Mouse (Mus musculus) layer of hippocampus, postnatal 10 days (tissue): ENCODE data around the gene Mfsd4a. TPM values are rescaled to one million over a fixed set of nuclear protein-coding genes. Genes with fewer than 3 reads are reported as not detected.
A peak's percentile ranks its signal among the peaks of the same experiment; 100 is the strongest.

ENCODE experiments used
- DNase-seq, 2 experiments: peaks; one replicate each; pipeline ENCODE4 v3.0.0; 2021; ENCODE audit warnings: low spot score in 2 of 2
- total RNA-seq, 2 experiments: library from RNA; stranded (reverse); gene quantifications; 2 replicates each; pipeline ENCODE4 v1.2.3; 2021

Gene Mfsd4a
- total RNA-seq, 2 experiments from 2014 or later: 32.1 to 33.6 TPM

GRCm38 (mm10) chr1:132069436-132069835, 1.6 kb upstream of the Mfsd4a start:
- DNase-seq: no peak

DNA sequence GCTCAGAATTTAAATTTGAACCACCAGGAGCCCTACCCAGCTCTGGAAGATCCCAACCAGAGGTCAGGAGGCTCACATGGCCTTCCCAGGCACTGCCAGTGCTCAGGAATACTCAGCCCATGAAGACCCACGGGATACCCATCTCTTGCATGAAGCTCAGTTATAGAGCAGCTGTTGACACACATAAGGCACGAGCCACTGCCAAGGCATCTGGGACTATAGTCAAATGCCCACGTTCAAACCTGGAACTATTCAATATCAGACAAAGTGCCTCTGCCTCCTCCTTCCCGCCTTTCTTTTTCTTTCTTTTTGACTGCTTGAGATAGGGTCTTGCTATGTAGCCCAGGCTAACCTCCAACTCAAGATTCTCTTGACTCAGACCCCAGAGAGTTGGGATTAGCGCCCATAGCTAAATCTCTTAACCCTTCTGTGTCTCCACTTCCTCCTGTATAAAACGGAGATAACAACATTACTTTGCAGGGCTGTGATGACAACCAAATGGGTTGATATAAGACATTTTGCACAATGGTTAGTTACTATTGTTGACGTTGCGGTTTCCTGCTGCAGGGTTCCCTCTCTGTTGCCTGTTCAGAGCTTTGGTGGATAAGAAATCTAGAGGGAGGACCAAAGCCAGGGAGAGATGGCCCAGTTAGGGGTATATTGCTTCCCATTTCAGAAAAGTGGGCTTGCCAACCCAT, 2.2 kb downstream of the Mfsd4a start:
- DNase-seq: peak in 1 of 2 experiments; percentile 23

- peak in 1 of 2 experiments; percentile 23 for DNase-seq
Observed at GRCm38 (mm10) chr1:132065001-132065400, 2.9 kb downstream of the Mfsd4a start.

DNA sequence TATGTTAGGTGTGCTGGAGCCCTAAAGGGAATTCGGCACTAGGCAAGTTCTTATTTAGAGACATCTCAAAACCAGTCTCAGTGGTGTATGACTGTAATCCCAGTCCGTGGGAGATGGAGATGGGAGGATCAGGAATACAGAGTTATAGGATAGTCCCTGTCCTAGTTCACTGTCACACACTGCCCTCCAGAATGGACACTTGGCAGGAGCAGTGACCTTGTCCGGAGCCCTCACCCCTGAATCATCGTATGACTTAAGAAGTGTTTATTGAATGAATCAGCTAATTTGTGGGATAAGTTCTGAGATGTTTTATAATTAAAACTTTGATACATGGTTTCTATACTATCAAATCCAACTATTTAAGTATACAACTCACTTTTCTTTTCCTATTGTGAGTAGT, 4.8 kb downstream of the Mfsd4a start:
- DNase-seq: no peak

GRCm38 (mm10) chr1:132061750-132062541, 5.9 kb downstream of the Mfsd4a start:
- no peak for DNase-seq

GRCm38 (mm10) chr1:132060036-132060769, 7.7 kb downstream of the Mfsd4a start:
- DNase-seq: no peak

DNA sequence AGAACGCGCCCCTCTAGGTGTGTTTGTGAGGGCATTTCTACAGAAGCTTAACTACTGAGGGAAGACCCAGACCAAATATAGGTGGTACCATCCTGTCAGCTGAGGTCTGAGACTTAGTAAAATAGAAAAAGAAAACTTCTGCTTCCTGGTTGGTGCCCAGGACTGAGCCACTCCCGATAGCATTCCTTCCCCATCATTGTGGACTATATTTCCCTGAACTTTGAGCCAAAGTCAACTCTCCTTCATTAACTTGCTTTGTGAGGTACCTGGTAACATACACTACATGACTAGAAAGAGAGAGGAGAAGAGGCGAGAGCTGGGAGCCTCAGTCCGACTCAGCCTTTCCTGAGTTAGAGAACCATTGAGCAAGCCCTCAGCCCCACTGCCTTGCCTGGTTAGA, 9.3 kb downstream of the Mfsd4a start:
- DNase-seq: no peak

DNA sequence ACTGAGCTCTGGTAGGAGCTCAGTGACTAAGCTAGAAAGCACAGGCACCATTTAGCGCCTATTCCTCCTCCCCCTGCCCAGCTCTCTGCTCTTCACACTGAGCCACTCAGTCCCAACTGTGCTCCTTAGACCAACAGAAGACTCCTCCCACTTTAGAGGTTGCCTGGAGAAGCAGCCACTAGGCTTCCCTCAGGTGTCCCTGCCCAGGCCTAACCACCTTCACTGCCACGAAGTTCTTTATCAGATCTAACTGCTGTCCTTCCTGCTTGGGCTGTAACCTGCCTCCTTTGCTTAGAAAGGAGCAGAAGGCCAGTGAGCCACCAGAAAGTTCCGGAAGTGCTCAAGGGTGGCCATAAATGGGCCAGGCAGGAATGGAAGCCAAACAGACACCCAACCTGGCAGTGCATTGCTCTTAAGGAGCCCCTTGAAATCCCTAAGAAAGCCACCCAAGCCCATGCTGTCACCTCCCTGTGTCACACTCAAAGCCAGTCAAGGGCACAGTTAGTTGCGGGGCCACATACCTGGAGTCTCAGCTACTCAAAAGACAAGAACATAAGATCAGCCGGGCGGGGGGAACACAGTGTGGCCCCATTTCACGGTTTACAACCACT, 12.7 kb downstream of the Mfsd4a start:
- no peak for DNase-seq

DNA sequence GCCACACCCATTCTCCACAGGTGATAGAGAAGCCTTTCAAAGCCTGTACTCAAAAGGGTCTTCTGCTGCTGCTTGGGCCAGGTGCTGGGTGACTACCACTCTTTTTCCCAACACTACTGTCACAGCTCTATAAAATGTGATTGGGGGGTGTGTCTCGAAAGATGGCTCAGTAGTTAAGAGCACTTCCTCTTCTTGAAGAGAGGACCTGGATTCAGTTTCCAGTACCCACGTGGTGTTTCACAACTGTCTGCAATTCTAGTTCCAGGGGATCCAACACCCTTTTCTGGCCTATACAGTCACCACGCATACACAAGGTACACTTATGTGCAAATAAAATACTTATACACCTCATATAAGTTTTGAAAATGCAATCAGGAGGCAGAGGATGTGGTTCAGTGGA, 13.5 kb downstream of the Mfsd4a start:
- DNase-seq: no peak

DNA sequence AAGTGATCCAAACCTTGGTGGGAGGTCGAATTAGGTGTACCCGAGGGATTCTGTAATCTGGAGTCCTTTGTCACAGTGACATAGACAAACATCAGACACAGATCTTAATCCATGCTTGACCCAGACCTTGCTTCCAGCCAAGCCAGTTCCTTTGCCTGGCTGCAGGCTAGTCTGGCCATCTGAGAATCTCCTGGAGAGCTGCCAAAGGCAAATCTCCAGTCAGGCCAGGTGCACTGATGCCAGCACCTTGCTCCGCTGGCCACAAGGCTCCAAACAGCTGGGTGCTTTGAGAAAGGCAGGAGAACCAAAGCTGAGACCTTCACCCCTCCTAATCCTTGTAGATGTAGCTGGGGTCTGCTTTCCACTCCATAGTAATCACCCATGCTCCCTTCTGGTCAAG, 16.1 kb downstream of the Mfsd4a start:
- no peak for DNase-seq

DNA sequence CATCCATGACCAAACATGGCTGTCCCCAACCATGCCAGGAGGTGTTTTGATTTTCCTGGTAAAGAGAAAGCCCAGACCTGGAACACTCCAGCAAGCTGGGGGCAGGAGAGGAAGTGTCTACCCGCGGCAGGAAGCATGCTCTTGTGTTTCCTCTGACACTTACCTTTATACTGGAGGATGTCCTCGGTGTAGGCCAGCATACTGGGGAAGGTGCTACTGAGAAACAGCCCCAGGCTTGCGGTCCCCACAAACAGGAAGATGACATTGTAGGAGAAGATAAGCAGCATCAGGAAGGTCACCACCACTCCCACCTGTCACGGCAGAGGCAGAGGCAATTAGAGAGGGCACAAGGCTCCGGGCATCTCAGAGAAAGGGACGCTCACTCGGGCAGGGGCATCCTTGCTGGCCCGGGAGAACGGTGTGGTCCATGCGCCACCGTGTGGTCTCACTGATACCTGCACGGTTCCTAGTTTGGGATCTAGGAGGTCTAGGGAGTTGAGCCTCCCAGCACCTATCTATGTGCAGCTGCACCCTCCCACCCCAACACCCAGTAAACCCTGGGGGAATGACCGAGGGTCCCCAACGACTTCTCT, 21.6 kb downstream of the Mfsd4a start:
- peak; percentile 75 to 80 for DNase-seq

DNA sequence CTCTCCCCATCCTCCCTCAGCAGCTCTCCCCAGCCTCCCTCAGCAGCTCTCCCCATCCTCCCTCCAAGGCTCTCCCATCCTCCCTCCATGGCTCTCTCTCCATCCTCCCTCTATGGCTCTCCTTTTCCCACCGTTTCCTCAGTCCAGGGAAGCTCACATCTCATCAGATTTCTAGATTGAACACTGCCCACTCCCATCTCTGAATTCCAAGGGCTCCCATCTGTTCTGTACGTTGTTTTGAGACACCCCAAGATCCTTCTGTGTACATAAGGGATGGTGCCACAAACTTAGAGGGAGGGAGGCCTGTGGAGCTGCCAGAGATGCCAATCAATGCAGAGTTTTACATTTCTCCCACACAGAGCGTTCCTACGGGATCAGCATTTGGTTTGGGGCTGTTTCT, 24.1 kb downstream of the Mfsd4a start:
- no peak for DNase-seq

GRCm38 (mm10) chr1:132040201-132040621, 27.7 kb downstream of the Mfsd4a start:
- peak in 1 of 2 experiments; percentile 32 for DNase-seq

- no peak for DNase-seq
Observed at GRCm38 (mm10) chr1:132038753-132039152, 29.1 kb downstream of the Mfsd4a start.

DNA sequence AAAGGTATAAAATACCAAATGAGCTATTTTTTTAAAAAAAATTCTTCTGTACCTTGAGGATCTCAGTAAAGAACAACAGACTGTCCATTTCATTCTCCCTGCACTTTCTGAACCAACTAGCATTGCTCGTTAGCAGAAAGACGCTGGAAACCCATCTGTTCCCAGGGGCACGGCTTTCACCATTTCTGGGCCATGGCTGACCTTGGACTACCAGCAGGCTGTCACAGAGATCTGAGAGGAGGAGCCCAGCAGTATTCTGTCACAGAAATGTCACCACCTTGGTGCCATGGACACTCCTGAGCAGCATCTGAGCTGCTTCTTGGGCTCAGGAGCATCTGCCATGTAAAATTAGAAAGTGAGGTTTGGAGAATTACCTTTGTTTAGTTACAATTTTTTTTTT, 30.1 kb downstream of the Mfsd4a start:
- no peak for DNase-seq

- no peak for DNase-seq
Observed at GRCm38 (mm10) chr1:132032172-132032571, 35.7 kb downstream of the Mfsd4a start.

- no peak for DNase-seq
Observed at GRCm38 (mm10) chr1:132030574-132030973, 37.3 kb downstream of the Mfsd4a start.

DNA sequence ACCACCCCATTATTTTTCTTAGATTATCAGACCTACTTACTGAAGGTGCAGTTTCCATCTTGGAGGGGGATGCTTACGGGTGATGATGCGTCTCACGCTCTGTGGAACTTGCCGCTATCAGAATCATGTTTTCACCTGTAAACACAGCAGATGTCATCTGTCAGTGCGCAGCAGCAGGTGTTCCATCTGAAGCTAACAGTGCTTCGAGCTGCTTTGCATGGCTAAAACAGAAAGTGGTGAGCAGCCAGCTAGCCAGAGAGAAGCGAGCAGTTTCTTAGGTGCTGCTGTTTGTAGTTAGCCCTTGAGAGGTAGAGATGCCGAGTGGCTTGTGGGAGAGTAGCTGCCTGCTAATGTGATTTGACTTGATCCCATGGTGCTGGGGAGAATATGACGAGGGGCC, 39.4 kb downstream of the Mfsd4a start:
- DNase-seq: no peak

GRCm38 (mm10) chr1:132027978-132028377, 39.9 kb downstream of the Mfsd4a start:
- no peak for DNase-seq

DNA sequence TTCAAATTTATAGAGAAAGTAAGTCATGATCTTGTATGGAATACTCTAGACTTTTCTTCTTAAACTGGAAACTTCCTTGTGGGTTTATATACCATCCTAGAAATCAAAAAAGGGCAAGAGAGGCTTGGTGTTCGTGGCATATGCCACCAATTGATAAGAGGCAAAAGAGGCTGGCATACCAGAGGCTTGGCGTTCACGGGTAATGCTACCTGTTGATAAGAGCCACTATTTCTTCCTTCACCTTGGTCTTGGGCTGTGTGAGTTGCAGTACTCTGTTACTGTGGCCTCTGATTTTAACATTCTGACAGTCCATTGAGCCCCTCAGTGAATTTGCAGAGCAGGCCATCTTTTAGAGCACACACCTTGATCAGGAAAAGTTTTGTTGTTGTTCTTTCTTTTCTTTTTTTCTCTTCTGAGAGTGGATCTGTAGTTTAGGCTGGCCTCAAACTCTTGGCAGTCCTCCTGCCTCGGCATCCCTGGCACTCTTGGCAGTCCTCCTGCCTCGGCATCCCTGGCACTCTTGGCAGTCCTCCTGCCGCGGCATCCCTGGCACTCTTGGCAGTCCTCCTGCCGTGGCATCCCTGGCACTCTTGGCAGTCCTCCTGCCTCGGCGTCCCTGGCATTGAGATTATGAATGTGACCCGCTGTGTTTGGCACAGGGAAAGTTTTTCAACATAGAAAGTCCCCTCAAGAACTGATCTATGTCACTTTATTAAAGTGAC, 40.8 kb downstream of the Mfsd4a start:
- DNase-seq: no peak
